Mouse (Mus musculus) kidney, postnatal 0 days (tissue): ENCODE data around the gene Ubash3b. TPM values are rescaled to one million over a fixed set of nuclear protein-coding genes. Genes with fewer than 3 reads are reported as not detected.
A peak's percentile ranks its signal among the peaks of the same experiment; 100 is the strongest.

Source experiments
- ATAC-seq: fragments of 200-750 bp; cut with Nextera tagmentation; replicated peaks from 2 replicates; pipeline ENCODE4 v1.8.0; 2017; ENCODE audit warnings: low read depth, moderate number of reproducible peaks, moderate TSS enrichment, moderate library complexity; ENCODE audit not compliant: low FRiP score
- DNase-seq: peaks from one replicate; pipeline ENCODE4 v3.0.0-alpha.2; 2016; ENCODE audit warnings: low spot score
- H3K27ac ChIP-seq: fragments of 300-500 bp; sonication (generic); 2 replicates; pipeline ENCODE4 v1.5.1; 2014; ENCODE audit warnings: mild to moderate bottlenecking
- H3K27me3 ChIP-seq: fragments of 300-500 bp; sonication (generic); 2 replicates; pipeline ENCODE4 v1.6.1; 2014; ENCODE audit warnings: low read length, mixed read lengths; ENCODE audit not compliant: insufficient read depth
- H3K36me3 ChIP-seq: fragments of 300-500 bp; sonication (generic); 2 replicates; pipeline ENCODE4 v1.6.1; 2014; ENCODE audit warnings: low read length, mixed read lengths; ENCODE audit not compliant: insufficient read depth
- H3K4me1 ChIP-seq: fragments of 300-500 bp; sonication (generic); replicated peaks from 2 replicates; pipeline ENCODE4 v1.6.1; 2014; ENCODE audit warnings: antibody characterized with exemption, low read length, mixed read lengths; ENCODE audit not compliant: insufficient read depth
- H3K4me2 ChIP-seq: fragments of 300-500 bp; sonication (generic); 2 replicates; pipeline ENCODE4 v1.6.1; 2014; ENCODE audit warnings: mild to moderate bottlenecking, low read length, moderate library complexity, mixed read lengths
- H3K4me3 ChIP-seq: fragments of 300-500 bp; sonication (generic); replicated peaks from 2 replicates; pipeline ENCODE4 v1.5.1; 2014; ENCODE audit warnings: low read depth, low read length
- H3K9ac ChIP-seq: fragments of 300-500 bp; sonication (generic); 2 replicates; pipeline ENCODE4 v1.6.1; 2014; ENCODE audit warnings: low read depth, low read length
- H3K9me3 ChIP-seq: fragments of 300-500 bp; sonication (generic); replicated peaks from 2 replicates; pipeline ENCODE4 v1.6.1; 2016; ENCODE audit warnings: low read length, inconsistent platforms, mixed read lengths
- CTCF ChIP-seq: IDR thresholded peaks from 2 replicates; pipeline ENCODE4 v1.5.1; 2016; ENCODE audit warnings: antibody characterized with exemption, low read depth, mild to moderate bottlenecking, moderate library complexity
- WGBS: fragments of 180-500 bp; shearing (Covaris S2); extraction: QIAGEN DNeasy Blood & Tissue Kit; methylation state at CpG from one replicate; pipeline ENCODE4 v1.1.7; 2014; 5-methylcytosine and 5-hydroxymethylcytosine counted together
- polyA plus RNA-seq: library from polyadenylated mRNA; unstranded; fragments of >200 nt; fragmentation: Nextera tagmentation; extraction: Ambion mirVana; gene quantifications from 2 replicates; pipeline ENCODE4 v1.2.1, GENCODE M21; 2015

Gene Ubash3b
- polyA plus RNA-seq, 1 experiment from 2014 or later, result 7.5 TPM

- H3K4me1 ChIP-seq, result peaks cover 40% of the 10 kb centered on the region
- ATAC-seq (peak; percentile 36; the same call in 1 of the 2 replicates), DNase-seq (peak; percentile 53)
- no peaks in the 10 kb centered on the region for H3K27me3 ChIP-seq
- H3K36me3 ChIP-seq, result no peaks in the 10 kb centered on the region
- 38% methylated on average over 4 of the region's 4 CpGs for WGBS
- H3K27ac ChIP-seq, result peak overlapping the region; percentile 60
- H3K4me2 ChIP-seq, result no peak overlapping the region
- no peaks in the 10 kb centered on the region for H3K9me3 ChIP-seq
- H3K4me3 ChIP-seq, result no peak overlapping the region
- no peak for TF ChIP-seq CTCF
- no peak overlapping the region for H3K9ac ChIP-seq
Observed at GRCm38 (mm10) chr9:41151491-41151890, 10.0 kb downstream of the Ubash3b start.

GRCm38 (mm10) chr9:41149896-41150295, 11.6 kb downstream of the Ubash3b start:
- ATAC-seq, result no peak
- Histone ChIP-seq H3K27me3 (no peaks in the 10 kb centered on the region), H3K4me3 (no peak overlapping the region), H3K9ac (no peak overlapping the region), H3K36me3 (no peaks in the 10 kb centered on the region), H3K9me3 (no peaks in the 10 kb centered on the region), H3K27ac (no peak overlapping the region), H3K4me1 (peaks cover 38% of the 10 kb centered on the region), H3K4me2 (no peak overlapping the region)
- 70% methylated on average over 2 of the region's 2 CpGs for WGBS
- no peak for TF ChIP-seq CTCF
- DNase-seq, result no peak

GRCm38 (mm10) chr9:41149079-41149676, 12.3 kb downstream of the Ubash3b start:
- Histone ChIP-seq H3K4me2 (no peak overlapping the region), H3K4me3 (no peak overlapping the region), H3K27me3 (no peaks in the 10 kb centered on the region), H3K9ac (no peak overlapping the region), H3K36me3 (no peaks in the 10 kb centered on the region), H3K4me1 (peaks cover 38% of the 10 kb centered on the region), H3K9me3 (no peaks in the 10 kb centered on the region), H3K27ac (no peak overlapping the region)
- TF ChIP-seq CTCF, result no peak
- WGBS, result 70% methylated on average over 6 of the region's 6 CpGs
- DNase-seq (no peak), ATAC-seq (no peak)

GRCm38 (mm10) chr9:41148600-41148999, 12.9 kb downstream of the Ubash3b start:
- Histone ChIP-seq H3K27me3 (no peaks in the 10 kb centered on the region), H3K4me3 (no peak overlapping the region), H3K4me1 (peaks cover 34% of the 10 kb centered on the region), H3K36me3 (no peaks in the 10 kb centered on the region), H3K9ac (no peak overlapping the region), H3K4me2 (no peak overlapping the region), H3K9me3 (no peaks in the 10 kb centered on the region), H3K27ac (no peak overlapping the region)
- DNase-seq, result no peak
- no peak for ATAC-seq
- 79% methylated on average over 7 of the region's 7 CpGs for WGBS
- TF ChIP-seq CTCF, result no peak

- no peak for TF ChIP-seq CTCF
- H3K27ac ChIP-seq, result peak overlapping the region; percentile 57
- peaks cover 24% of the 10 kb centered on the region for H3K4me1 ChIP-seq
- no peaks in the 10 kb centered on the region for H3K9me3 ChIP-seq
- peak; percentile 42 for DNase-seq
- 25% methylated on average over 13 of the region's 13 CpGs for WGBS
- H3K4me2 ChIP-seq, result peak overlapping the region; percentile 43
- H3K27me3 ChIP-seq, result no peaks in the 10 kb centered on the region
- H3K4me3 ChIP-seq, result 0 out of 2 replicates have a peak overlapping the region, but pooled peaks have one; percentile 2
- no peak for ATAC-seq
- no peaks in the 10 kb centered on the region for H3K36me3 ChIP-seq
- peak overlapping the region; percentile 23; the same call in 1 of the 2 replicates for H3K9ac ChIP-seq
Observed at GRCm38 (mm10) chr9:41147203-41147842, 14.2 kb downstream of the Ubash3b start.

- Histone ChIP-seq H3K27ac (no peak overlapping the region), H3K4me3 (no peak overlapping the region), H3K36me3 (no peaks in the 10 kb centered on the region), H3K4me2 (no peak overlapping the region), H3K9me3 (no peaks in the 10 kb centered on the region), H3K27me3 (no peaks in the 10 kb centered on the region), H3K9ac (no peak overlapping the region), H3K4me1 (peaks cover 16% of the 10 kb centered on the region)
- no peak for TF ChIP-seq CTCF
- ATAC-seq (no peak), DNase-seq (no peak)
- 84% methylated on average over 15 of the region's 15 CpGs for WGBS
Observed at GRCm38 (mm10) chr9:41143825-41144224, 17.7 kb downstream of the Ubash3b start.

- peaks cover 12% of the 10 kb centered on the region for H3K4me1 ChIP-seq
- TF ChIP-seq CTCF, result no peak
- ATAC-seq (no peak), DNase-seq (no peak)
- H3K27ac ChIP-seq, result no peak overlapping the region
- no peaks in the 10 kb centered on the region for H3K27me3 ChIP-seq
- H3K4me2 ChIP-seq, result no peak overlapping the region
- no peak overlapping the region for H3K9ac ChIP-seq
- H3K4me3 ChIP-seq, result no peak overlapping the region
- 77% methylated on average over 3 of the region's 3 CpGs for WGBS
- H3K9me3 ChIP-seq, result no peaks in the 10 kb centered on the region
- no peaks in the 10 kb centered on the region for H3K36me3 ChIP-seq
Observed at GRCm38 (mm10) chr9:41143115-41143514, 18.4 kb downstream of the Ubash3b start.
